Mouse (Mus musculus): ENCODE measurements around the gene Npas3.

Gene Npas3

DNA sequence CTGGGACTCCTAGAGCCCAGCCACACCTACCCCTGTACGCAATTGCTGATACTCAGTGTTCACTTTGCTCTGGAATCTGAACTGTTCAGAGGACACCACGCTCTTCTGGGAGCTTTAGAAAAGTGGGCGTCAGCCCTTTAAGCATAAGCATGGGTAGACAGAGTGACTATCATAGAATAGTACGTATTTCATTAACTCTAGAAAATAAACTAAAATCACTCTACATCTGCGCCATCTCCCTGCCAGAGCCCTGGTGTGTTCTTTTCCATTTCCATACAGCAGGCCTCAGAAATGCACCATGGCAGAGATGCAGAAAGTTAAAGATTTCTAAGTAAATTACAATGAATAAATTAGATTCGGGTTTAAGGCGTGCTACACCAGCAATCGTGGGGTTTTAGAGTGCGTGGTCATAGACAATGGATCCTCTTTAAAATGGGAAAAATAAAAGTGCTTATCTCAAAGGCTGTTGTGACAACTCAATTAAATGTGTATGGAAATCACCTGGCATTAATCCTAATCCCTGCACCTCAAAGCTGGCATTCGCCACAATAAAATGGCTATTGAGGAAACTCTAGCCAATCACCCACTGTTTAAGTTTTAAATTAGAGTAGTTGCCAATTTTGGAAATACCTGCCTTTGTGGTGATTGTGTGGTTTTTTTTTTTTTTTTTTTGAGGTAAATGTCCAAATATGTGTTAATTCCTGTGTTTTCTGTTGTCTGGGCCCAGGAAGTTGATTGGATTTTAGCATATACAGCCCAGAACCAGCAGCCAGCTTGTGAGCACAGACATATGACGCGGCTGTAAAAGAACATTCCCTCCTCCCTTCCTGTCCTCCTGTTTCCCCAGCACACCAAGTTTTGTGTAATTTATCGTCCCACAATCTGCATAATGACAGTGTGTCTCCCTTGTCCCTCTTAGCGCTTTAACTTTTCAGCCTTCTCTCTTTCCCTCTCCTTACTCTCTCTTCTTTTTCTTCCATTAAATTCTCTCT is 737.7 kb downstream of the Npas3 start:
- no peak for DNase-seq (ENCODE audit: low read depth, low spot score)

DNA sequence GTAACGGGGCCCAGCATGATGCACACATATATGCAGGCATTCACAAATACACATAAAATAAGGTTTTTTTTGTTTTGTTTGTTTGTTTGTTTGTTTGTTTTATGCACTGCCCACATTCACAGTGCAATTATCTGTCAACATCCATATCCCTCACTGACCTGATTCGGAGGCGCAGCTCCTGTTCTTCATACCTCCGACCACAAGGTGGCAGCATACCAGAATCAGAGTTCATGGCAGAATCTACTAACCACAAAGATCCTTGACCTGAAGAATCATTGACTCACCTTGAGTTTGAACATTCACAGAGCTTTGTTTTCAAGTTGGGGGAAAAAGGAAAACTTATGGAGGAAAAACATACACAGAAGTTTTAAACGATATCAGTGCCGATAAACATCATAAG is 743.9 kb downstream of the Npas3 start:
- DNase-seq (ENCODE audit: low read depth, low spot score): no peak

DNA sequence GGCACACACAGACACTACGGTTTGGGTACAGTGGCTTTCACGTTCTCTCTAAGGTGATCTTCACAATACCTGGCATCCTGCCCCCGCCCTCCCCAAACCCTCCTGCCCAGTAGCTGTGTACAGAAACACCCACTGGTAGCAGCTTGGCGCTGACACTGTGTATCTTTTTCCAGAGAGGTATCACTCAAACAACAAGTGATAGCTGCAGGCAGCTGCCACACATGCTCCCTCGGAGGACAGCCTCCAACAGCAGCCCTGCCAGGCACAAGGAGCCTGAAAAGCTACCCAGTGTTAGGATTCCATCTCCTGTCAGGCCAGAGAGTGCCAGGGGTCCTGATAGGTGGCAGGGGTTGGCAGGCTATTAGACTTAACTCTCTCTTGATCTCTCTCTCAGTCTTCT is 747.2 kb downstream of the Npas3 start:
- no peak for DNase-seq (ENCODE audit: low read depth, low spot score)

DNA sequence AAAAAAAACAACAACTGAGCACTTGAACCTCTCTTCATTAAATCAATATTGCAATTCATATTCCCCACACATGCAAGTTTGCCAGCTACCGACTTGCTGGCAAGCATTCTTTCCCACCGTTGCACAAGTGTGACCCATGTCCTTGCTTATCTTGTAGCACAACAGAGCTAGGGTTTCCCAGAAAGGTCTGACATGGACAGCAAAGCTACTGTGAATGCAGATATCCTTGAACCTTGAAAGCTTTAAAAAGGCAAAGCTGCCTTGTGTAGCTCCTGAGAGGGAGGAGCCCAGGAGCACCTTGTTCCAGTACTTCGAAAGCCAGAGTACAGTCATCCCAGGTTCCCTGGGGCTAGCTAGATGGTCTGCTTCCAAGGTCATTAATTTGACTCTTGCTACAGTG is 748.7 kb downstream of the Npas3 start:
- no peak for DNase-seq (ENCODE audit: low read depth, low spot score)

DNA sequence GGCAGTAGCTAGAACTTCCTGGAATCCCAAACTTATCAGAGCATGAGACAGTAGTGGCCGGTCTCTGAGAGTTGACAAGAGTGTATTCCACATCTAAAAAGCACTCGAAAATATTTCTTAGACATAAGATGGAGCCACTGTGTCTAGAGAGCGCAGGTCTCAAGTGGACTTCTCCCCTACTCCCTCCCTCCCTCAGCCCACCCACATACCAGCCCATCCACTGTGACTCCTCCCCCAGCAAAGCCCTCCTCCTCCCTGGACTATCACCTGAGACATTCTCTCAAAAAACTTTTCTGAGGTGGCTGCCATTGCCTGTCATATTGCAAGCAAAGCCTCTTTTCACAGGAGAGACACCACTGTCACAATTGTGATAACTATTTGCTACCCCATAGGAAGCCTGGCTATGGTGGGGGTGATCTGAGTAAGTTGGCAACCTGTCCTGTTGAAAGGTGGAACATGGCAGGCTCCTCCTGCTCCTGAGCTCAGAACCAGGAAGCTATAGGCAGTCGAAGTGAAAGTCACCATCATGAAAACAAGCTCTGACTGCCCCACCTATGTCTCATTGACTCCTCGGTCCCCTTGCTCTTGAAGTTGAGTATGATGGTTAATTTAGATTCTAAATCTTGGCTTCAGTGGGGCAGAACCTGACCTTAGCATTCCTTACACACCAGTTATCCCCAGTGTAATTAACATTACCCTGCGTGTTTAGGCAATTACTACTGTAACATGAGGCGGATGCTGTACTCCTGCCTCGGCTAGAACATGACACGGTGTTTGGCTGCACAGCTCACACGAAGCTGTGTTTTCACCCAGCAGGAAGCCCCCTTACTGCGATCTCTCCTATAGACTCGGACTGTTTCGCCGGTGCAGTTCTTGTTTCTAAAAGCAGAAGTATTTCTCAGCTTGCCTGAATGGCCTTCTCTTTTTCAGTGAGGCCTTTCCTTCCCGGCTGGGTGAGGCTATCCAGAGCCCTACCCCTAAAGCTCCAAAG is 751.5 kb downstream of the Npas3 start:
- DNase-seq (ENCODE audit: low read depth, low spot score): no peak

DNA sequence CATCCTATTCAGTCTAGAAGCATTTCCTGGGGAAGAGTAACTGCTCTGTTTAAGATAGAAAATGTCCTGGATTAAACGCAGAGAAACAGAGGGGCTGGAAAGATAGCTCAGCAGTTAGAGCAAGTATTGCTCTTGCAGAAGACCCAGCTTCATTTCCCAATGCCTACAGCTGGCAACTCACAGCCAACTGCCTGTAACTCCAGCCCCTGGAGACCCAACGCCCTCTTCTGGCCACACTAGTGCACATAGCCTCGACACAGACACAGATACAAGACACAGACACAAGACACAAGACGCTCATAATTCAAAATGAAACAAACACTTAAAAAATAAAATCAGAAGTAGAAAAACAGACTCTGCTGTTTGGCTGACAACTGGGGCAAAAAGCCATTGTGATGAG is 754.0 kb downstream of the Npas3 start:
- no peak for DNase-seq (ENCODE audit: low read depth, low spot score)

DNA sequence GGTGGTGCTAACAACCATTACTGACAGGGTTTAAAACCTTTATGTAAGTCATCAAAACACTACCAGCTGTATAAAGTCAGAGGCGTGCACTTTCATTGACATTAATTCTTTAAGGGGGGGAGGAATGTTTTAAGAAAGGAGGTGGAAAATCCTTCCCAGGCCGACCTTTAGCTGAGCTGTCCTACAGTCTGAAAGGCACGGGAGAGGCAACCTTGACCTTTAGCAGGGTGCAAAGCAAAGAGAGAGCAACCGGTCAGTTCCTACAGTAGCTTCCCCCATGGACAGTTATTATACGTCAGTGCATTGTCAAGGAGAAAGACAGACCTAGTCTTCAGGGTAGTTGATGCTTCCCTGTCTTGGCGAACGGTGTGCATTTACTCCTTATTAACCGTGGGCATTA is 756.1 kb downstream of the Npas3 start:
- no peak for DNase-seq (ENCODE audit: low read depth, low spot score)

DNA sequence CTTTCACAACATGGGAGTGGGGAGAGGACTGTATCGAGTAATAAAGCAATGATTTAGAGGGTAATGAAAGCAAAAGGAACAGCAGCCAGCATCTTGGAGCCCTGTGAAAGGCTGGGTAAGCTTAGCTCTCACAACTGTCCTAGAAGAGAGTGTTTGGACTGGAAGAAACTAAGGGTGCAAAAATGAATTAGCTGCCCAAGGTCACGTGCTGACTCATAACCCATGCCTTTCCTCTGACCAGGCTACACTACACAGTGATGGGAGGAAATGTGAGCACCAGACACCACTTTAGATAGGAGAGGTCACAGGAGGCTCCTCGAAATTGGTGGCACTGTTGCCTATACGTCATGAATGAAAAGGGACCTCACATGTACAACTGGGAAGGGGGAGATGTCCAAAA is 757.1 kb downstream of the Npas3 start:
- no peak for DNase-seq (ENCODE audit: low read depth, low spot score)

DNA sequence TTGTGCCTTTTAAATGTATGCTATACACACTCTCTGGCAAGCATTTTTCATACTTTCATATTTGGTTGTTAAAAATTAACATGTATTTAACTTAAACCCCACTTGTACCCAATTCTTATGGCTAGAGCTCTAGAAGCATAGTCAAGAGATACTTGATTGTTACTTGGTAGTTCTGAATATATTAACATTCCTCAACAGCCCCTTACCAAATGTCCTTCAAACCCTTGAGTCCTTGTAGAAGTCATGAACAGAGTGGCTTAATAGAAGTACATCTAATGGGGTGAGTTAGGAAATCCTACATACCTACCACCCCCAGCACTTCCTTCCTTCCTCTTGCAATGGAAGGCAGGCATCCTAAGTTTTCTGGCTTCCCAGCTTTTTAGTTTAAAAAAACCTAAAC is 766.8 kb downstream of the Npas3 start:
- DNase-seq (ENCODE audit: low read depth, low spot score): no peak

DNA sequence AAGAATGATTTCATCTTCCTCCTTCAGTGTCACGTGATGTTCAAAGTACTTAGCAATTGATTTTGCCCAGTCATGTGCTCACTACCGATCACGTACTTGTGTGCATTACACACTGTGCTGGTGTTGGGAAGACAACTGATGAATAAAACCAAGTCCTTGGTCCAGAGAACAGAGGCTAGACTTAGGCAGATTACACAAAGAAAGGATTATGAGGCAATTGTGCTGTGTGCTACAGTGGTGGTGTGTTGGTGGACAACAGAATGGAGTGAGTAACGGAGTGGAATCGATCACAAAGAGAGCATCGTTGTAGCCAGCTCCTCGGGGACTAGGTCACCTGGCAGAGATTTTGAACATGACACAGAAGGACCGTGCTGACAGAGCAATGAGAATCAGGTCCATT is 769.5 kb downstream of the Npas3 start:
- DNase-seq (ENCODE audit: low read depth, low spot score): no peak

DNA sequence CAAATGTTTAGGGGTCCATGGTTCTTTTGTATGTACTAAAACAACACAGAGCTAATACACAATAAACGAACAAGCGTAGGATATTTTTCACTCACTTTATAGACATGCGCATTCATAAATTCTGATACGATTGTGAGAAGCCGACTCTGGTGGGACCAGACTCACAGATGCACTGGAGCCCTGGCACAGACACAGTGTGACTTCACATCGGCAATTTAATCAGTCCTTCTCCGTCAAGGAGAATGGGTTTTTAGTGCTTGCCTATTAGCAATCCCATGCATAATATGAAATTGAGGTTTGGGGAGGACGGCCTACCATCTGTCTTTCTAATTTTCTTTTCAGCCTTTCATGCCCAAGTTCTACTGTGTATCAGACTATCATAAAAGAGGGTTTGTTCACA is 771.5 kb downstream of the Npas3 start:
- DNase-seq (ENCODE audit: low read depth, low spot score): no peak

DNA sequence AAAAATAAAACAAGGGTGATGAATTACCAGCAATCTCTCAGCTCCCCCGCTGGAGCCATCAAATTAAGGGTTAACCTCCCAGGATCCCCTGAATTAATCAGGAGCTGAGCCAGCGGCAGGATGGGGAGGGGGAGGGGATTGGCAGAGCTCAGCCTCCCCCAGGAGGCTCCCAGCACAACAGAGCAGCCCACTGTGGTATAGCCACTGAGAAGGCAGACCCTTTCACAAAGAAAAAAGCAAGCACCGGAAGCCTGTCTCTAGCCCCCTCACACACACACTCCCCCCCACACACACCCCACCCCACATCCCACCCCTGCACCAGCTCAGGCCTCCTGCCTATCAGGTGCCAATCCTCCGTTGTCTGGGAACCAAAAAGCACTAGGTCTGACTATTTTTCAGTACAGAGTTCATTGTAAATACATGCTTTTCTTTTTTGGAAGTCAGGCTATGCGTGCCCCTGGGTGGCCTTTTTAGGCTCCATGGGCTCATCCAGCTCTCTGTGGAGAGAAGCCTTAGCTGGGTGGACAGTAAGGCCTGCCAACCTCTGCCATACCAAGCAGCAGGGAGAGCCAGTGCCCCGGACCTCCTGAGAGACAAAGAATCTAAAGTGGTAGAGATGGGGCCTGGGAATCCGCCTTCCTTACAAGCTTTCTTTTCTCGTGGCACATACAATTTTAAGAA is 786.3 kb downstream of the Npas3 start:
- DNase-seq (ENCODE audit: low read depth, low spot score): peak; percentile 16

DNA sequence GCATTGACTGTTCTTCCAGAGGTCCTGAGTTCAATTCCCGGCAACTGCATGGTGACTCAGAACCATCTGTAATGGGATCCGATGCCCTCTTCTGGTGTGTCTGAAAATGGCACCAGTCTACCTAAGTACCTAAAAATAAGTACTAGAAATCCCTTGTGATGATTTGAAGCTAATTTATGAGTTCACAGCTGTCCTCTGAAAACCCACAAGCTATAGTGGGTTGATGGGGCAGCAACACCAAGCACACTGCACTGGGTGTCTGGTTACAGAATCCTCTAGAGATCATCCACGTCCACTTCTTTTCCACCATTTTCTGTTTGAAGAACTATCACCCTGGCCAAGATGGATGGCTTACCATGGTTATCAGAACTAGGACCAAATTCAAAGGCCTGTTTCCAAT is 789.1 kb downstream of the Npas3 start:
- no peak for DNase-seq (ENCODE audit: low read depth, low spot score)

DNA sequence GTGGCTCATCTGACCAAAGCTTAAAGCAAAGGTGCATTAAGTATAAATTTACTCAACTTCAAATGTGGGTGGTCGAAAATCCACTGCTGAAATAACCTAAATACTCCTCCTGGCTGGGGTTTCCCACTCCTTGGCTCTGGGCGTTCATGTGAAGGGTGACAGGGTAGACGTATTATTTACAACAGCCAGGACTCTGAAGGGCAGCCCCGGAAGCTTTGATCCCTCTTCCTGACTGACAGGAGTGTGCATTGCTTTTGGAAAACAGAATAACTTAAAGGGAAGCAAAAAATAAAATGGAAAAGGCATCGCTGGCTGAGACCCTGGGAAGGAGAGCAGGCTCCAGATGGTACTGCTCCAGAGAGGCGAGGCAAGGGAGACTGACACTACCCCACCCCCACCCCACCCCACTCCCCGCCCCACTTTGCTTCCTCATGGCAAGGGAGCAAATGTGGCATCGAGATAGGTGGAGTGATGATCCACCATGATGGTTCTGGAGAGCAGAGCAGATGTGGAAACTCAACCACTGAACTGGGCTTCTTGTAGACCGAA is 794.6 kb downstream of the Npas3 start:
- DNase-seq (ENCODE audit: low read depth, low spot score): no peak

DNA sequence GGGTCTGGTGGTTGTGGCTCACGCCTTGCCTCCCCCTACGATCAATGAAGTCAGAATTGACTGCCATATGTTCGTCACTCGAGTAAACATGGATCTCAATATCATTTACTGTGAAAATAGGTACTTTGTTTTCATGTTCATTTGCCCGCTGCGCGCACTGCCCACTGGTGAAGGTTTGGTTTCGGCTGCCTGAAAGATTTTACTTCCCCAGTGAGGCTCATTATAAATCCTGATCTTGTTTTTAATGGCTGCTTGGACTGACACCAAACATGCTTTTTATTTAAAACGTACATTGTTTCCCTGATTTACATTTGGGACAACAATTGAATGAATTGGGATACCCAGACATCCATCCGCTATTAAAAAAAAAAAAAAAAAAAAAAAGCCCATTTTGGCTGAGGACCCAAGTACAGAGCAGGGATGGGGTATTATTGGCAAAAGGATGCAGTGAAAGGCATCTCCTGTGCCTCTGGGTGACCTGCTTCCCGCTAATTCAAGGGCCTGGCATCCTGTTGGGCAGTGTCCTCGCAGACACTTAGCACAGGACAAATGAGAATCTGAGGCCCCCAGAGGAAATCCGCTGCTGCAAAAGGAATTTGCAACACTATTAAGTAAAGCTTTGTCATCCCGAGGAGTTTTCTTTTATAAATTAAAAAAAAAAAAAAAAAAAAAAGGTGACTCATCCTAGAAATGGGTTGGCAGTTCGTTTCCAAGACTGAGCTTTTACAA is 796.3 kb downstream of the Npas3 start:
- no peak for DNase-seq (ENCODE audit: low read depth, low spot score)

DNA sequence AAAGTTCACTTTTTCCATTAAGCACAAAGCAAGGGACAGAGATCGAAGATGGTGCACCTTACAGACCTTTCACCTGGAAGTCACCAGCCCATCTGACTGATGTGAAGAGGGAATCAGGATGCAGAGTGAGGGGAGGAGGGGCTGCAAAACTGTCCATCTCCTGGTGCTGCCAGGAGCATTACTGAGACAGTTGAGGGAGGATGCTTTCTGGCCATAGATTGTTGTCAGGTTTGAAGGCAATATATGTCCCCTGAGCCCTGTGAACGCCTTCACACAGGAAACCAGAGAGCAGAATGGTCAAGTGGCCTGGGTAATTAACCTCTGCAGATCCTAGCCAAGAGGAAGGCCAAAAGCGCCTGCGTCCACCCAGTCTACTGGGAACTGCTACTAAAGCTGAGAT is 796.9 kb downstream of the Npas3 start:
- DNase-seq (ENCODE audit: low read depth, low spot score): no peak

DNA sequence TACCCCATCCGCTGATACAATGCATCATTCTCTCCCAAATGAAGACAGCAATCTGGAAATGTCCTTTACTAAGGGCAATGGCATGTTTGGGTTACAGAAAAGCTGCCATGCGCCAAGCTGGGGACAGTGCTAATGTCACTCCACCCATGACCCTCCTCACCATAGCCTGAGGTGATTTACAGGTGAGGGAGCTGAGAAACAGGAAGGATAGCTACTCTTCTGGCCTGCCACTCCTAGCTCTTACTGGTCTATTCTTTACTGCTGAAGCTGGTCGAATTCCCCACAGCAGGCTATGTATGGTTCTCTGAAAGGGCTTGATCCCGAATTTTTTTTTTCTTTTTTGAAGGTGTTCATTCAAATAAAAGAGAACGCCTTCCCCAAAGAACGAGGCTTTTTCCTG is 798.3 kb downstream of the Npas3 start:
- DNase-seq (ENCODE audit: low read depth, low spot score): no peak

DNA sequence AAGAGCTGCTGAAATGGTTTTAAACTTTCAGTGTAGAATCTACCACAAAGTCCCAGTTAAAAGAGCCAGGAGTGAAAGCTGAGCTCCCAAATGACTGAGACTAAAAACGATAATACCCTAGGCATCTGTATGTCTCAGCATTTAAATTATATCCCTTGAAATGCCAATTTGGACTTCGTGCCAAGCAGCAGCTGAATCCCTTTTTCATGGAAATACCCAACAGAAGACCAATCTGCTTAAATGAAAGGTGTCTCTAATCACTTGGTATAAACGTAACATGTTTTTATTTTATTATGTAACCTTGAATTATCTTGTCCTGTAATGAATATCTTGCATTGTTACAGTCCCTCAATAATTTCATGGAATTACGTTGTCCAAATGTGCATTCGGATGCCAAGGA is 799.6 kb downstream of the Npas3 start:
- no peak for DNase-seq (ENCODE audit: low read depth, low spot score)

DNA sequence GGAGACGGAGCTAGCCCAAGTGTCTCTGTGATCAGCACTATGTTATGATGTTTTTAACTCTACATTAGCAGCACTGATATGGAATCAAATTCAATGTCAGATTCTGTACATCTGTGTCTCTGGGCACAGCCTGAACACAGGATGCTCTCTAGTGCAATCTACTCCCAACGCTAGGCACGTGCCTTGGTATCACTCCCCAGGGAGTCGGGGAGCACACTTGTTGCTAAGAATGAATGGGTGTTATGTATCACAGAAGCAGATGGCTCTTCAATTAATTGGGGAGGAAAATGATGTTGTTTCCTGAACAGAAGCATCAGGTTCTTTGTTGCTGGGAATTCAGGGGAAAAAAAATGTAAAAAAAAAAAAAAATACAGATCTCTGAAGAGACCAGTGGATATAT is 801.4 kb downstream of the Npas3 start:
- DNase-seq (ENCODE audit: low read depth, low spot score): no peak

DNA sequence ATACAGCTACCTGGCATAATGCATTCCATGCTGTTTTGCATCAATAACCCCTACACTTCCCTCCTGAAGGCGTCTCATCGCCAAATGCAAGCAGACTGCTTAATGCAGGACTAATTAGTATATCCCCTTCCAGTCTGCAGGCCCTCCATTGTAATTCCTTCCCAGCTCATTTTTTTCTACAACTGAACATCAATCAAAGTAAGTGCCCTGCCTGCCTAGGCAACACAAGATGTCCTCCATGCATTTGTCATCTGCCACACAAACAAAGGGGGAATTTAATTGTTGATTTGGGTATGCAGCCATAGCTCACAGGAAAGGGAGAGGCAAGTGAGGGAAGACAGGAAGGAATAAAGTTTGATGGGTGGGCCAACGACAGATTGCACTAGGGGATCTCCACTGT is 804.5 kb downstream of the Npas3 start:
- DNase-seq (ENCODE audit: low read depth, low spot score): no peak

DNA sequence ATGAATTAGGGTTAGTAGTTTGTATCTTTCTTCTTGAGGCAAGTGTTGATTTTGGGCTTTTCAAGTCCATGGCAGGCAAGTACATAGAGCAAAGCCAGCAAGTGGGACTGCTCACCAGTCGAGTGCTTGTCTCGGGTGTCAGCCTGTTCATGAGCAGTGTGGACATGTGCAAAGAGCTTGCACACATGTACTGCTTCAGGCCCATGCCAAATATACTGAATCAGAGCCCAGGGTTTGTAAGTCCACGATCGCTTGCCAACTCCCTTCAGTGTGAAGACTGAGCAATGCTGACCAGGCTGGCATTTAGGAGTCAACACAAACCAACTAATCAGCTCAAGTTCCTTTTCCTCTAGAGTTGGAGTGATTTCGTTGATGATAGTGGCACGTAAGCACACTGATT is 805.1 kb downstream of the Npas3 start:
- DNase-seq (ENCODE audit: low read depth, low spot score): no peak
